Mouse (Mus musculus): Measurements from ENCODE around the gene Zc2hc1c. TPM values are rescaled to one million over a fixed set of nuclear protein-coding genes. Genes with fewer than 3 reads are reported as not detected.
A peak's percentile ranks its signal among the peaks of the same experiment; 100 is the strongest.
"Not testable (repeated sequence)": the region's sequence is repeated elsewhere in the genome, so short reads cannot be mapped to it uniquely, and the experiment has no call there.

The Zc2hc1c gene
- polyA plus RNA-seq, 1 experiment from 2014 or later = 2.4 TPM

DNA sequence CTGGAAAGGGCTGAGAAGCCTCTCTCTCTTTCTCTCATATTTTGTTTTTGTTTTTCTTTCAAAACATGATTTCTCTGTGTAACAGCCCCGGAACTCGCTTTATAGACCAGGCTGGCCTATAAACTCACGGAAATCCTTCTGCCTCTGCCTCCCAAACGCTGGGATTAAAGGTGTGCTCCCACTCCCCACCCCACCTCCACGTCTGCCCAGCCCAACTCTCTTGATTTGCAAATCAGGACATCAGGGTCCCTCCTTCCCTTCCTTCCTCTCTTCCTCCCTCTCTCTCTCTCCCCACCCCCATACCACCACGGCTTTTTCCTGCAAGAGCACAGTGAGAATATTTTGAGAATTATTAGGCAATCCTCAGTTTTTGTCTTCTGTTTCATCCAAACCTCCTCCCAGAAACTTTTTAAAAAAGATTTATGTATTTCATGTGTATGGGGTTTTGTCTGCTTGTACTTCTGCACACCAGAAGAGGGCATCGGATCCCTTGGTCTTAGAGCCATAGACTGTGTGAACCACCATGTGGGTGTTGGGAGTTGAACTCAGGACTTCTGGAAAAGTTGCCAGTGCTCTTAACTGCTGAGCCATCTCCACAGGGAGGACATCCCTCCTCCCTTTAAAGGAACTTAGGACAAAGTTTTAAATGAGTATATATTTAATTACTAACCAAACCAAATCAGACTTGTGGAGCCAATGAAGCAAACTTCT, 17.1 kb upstream of the Zc2hc1c start:
- Histone ChIP-seq H3K9me3 (replicated peaks) (no peaks in the 10 kb centered on the region), H3K27me3 (no peaks in the 10 kb centered on the region), H3K4me3 (replicated peaks) (no peak overlapping the region), H3K9ac (no peak overlapping the region), H3K4me1 (peaks cover 33% of the 10 kb centered on the region), H3K27ac (replicated peaks) (no peak overlapping the region), H3K36me3 (0 out of 2 replicates have a peak, but pooled peaks cover 4% of the 10 kb centered on the region), H3K4me2 (replicated peaks) (no peak overlapping the region)
- ATAC-seq (ENCODE audit: insufficient number of reproducible peaks, low FRiP score, low TSS enrichment, low read depth) = no peak
- 77% methylated on average over 7 of the region's 7 CpGs for WGBS

DNA sequence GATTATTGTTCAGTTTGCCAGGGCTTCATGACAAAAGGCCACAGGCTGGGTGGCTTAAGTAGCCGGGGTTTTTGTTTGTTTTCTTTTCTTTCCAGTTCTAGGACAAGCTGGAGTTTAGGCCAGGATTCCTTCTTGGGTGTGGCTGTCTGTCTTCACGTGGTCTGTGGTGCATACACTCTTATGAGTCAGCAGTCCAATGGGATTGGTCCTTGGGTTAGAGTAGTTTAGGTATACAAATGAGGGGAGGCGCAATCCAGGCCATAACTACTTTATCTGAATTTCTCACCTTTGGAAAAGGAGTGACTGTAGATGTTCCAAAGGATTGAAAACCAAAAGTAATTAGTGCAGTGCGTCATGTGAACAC, 16.6 kb upstream of the Zc2hc1c start:
- no peak overlapping the region for H3K4me3 ChIP-seq (replicated peaks)
- 60% methylated on average over 4 of the region's 4 CpGs for WGBS
- no peak overlapping the region for H3K9ac ChIP-seq
- peaks cover 33% of the 10 kb centered on the region for H3K4me1 ChIP-seq
- H3K36me3 ChIP-seq = 0 out of 2 replicates have a peak, but pooled peaks cover 4% of the 10 kb centered on the region
- no peak for ATAC-seq (ENCODE audit: insufficient number of reproducible peaks, low FRiP score, low TSS enrichment, low read depth)
- H3K4me2 ChIP-seq (replicated peaks) = no peak overlapping the region
- no peaks in the 10 kb centered on the region for H3K27me3 ChIP-seq
- H3K27ac ChIP-seq (replicated peaks) = no peak overlapping the region
- no peaks in the 10 kb centered on the region for H3K9me3 ChIP-seq (replicated peaks)

DNA sequence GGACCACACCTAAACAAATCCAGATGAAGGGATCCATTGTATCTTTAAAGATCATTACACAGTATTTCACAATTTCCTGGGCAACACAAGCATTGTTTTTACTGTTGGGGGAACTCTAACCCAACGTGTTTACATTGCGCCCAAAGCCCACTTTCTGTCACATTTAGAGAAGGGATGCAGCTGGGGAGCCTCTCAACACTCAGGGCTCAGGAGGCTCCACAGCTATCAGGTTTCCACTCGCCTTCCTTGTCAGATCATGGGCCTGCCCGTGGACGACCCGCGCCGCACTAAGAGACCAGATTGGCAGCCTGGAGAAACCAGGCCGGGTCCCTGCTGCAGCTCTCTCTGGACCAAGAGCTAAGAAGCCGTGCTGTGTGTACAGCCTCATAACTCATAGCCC, 14.9 kb upstream of the Zc2hc1c start:
- Histone ChIP-seq H3K4me1 (peaks cover 33% of the 10 kb centered on the region), H3K4me2 (replicated peaks) (no peak overlapping the region), H3K9ac (no peak overlapping the region), H3K27me3 (no peaks in the 10 kb centered on the region), H3K4me3 (replicated peaks) (no peak overlapping the region), H3K27ac (replicated peaks) (peak overlapping the region; percentile 31), H3K36me3 (0 out of 2 replicates have a peak, but pooled peaks cover 4% of the 10 kb centered on the region), H3K9me3 (replicated peaks) (no peaks in the 10 kb centered on the region)
- WGBS = 41% methylated on average over 10 of the region's 10 CpGs
- ATAC-seq (ENCODE audit: insufficient number of reproducible peaks, low FRiP score, low TSS enrichment, low read depth) = 0 out of 2 replicates have a peak, but pooled peaks have one; percentile 43

DNA sequence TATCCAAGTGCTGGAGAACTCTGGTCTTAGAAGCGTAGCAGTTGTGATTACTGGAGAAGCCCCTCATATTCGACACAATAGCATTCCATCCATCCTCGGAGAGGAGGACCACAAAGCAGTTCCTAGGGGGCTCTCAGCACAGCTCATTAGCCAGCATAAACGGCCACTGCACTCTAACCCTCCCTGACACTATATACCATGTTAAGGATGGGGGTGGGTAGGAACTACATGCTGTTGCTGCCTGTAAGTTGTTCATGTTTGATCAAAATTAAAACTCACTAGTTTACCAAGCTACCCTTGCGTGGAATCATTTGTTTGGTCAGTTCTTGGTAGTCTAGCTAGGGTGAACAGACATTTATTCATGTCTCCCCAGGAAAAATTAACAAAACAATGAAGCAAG, 12.1 kb upstream of the Zc2hc1c start:
- H3K9ac ChIP-seq = no peak overlapping the region
- no peak overlapping the region for H3K4me3 ChIP-seq (replicated peaks)
- H3K36me3 ChIP-seq = 0 out of 2 replicates have a peak, but pooled peaks cover 4% of the 10 kb centered on the region
- WGBS = 74% methylated on average over 5 of the region's 5 CpGs
- H3K9me3 ChIP-seq (replicated peaks) = no peaks in the 10 kb centered on the region
- no peak for ATAC-seq (ENCODE audit: insufficient number of reproducible peaks, low FRiP score, low TSS enrichment, low read depth)
- H3K27ac ChIP-seq (replicated peaks) = no peak overlapping the region
- H3K4me2 ChIP-seq (replicated peaks) = no peak overlapping the region
- no peaks in the 10 kb centered on the region for H3K27me3 ChIP-seq
- peaks cover 15% of the 10 kb centered on the region for H3K4me1 ChIP-seq

DNA sequence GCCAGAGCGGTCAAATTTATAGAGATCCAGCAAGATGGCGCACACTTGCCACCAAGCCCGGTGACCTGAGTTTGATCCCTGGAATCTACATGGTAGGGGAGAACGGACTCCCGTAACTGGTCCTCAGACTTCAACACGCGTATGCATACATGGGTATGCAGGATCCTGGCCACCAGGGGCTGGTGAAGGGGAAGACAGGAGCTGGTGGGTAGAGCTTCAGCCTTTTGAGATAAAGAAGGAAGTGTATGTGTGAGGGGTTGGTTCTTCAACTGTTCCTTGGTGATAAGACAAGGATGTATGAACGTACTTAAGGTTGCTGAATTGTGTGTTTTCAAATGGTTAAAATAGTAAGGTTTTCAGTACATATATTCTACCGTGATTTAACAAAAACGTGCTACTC, 9.5 kb upstream of the Zc2hc1c start:
- peaks cover 6% of the 10 kb centered on the region for H3K4me1 ChIP-seq
- H3K36me3 ChIP-seq = 0 out of 2 replicates have a peak, but pooled peaks cover 4% of the 10 kb centered on the region
- H3K9ac ChIP-seq = no peak overlapping the region
- no peak overlapping the region for H3K27ac ChIP-seq (replicated peaks)
- no peaks in the 10 kb centered on the region for H3K27me3 ChIP-seq
- no peak overlapping the region for H3K4me3 ChIP-seq (replicated peaks)
- 92% methylated on average over 10 of the region's 10 CpGs for WGBS
- H3K9me3 ChIP-seq (replicated peaks) = no peaks in the 10 kb centered on the region
- no peak for ATAC-seq (ENCODE audit: insufficient number of reproducible peaks, low FRiP score, low TSS enrichment, low read depth)
- no peak overlapping the region for H3K4me2 ChIP-seq (replicated peaks)

DNA sequence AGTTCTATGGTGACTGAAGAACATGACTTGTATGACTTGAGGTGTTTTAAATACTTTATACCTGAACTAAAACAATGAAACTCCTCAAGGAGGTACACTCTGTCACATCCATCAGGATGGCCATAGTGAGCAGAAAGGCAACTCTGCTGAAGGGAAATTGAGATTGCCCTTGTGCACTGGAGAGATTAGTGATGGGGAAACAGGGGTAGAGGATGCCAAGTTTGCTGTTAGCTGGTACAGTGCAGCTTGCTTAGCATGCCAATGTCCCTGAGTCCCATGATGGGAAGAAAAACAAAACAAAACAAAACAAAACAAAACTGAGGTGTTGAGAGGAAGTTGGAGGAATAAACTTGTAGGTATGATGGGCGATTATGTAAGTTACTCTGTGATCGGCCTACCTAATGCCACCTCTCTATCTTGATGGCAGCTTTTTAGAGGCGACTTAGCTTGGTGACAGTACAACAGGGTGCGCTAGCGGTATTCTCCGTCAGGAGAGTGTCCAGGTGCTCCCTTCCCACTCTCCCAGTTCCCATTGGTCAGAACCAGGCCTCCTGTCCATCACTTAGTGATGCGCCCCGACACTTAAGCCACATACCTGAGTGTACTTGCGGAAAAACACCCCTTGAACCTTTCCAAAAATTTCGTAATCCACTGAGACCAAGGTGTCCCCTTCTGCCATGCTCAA, 8.9 kb upstream of the Zc2hc1c start:
- H3K9me3 ChIP-seq (replicated peaks) = no peaks in the 10 kb centered on the region
- peak overlapping the region; percentile 62 for H3K4me3 ChIP-seq (replicated peaks)
- 4% methylated on average over 10 of the region's 10 CpGs for WGBS
- ATAC-seq (ENCODE audit: insufficient number of reproducible peaks, low FRiP score, low TSS enrichment, low read depth) = no peak
- peak overlapping the region; percentile 54 for H3K9ac ChIP-seq
- peak overlapping the region; percentile 76; the same call in 1 of the 2 replicates for H3K27ac ChIP-seq (replicated peaks)
- H3K27me3 ChIP-seq = no peaks in the 10 kb centered on the region
- H3K4me2 ChIP-seq (replicated peaks) = peak overlapping the region; percentile 74
- H3K36me3 ChIP-seq = 0 out of 2 replicates have a peak, but pooled peaks cover 4% of the 10 kb centered on the region
- peaks cover 6% of the 10 kb centered on the region for H3K4me1 ChIP-seq

DNA sequence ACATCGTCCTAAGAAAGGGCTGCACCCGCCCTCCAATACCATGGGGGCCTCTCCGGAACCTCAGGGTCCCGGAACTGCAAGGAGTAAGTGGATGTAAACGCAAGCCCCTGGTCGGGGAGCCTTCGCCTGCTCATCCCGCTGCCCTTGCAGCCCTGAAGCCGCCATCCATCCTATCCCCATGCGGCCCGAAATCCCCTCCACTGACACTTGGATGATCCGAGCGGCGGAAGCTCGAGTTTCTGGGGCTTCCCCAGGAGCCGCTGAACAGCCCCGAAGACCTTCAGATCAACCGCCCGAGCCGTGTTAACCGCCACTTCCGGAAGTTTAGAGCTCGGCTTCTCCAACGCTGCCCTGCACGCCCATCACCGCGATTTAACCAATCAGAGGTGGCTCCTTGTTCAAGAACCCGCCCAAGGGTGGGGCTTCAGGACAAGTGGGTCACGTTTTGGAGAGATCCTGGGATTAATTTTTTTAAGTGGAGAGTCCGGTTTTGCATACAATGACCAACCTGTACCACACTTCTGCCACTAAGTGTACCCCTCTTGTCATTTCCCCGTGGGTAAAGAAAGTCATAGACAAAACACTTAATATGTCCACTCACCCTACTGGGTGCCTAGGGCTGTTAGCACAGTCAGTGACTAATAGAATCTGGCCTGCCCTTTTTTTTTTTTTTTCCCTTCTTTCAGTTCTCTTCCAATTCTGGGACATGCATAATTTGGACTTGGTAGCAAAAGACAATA, 8.1 kb upstream of the Zc2hc1c start:
- peak overlapping the region; percentile 54 for H3K9ac ChIP-seq
- H3K36me3 ChIP-seq = no peaks in the 10 kb centered on the region
- no peaks in the 10 kb centered on the region for H3K27me3 ChIP-seq
- H3K4me2 ChIP-seq (replicated peaks) = peak overlapping the region; percentile 74
- peaks cover 6% of the 10 kb centered on the region for H3K4me1 ChIP-seq
- peak overlapping the region; percentile 62 for H3K4me3 ChIP-seq (replicated peaks)
- under 1% methylated on average over 31 of the region's 31 CpGs for WGBS
- H3K27ac ChIP-seq (replicated peaks) = peak overlapping the region; percentile 76
- ATAC-seq (ENCODE audit: insufficient number of reproducible peaks, low FRiP score, low TSS enrichment, low read depth) = peak; percentile 94
- no peaks in the 10 kb centered on the region for H3K9me3 ChIP-seq (replicated peaks)

DNA sequence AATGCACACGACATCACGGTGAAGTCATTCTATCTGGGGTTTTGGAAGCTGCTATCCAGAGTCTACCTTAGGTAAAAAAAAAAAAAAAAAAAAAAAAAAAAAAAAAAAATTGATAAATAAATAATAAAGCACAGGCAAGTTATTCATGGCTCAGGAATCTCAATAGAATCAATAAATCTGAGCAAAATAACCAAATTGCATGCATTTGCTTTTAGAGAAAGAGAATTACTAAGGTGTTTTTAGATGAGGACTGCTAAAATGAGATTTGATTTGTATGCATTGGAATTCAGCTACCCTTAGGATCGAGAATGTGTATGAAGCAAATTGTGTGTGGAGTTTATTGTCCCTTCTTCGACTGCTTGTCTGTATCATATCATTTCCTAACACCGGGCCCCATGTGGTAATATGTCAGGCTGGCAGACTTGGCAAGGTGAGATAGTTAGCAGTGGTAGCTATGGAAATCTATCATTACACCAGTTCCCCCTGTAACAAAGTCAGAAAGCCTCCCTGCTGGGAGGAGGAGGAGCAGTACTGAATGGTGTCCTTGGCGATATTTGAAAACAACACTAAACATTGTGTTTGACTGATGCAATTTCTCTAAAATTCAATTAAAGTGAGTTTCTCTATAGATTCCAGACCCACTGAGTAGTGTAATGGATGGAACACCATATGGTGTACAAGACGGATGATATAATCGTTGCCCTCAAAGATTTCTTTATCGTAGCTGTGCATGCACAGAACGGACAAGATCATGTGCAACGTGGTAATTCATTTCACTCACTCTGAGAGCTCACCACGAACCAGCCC, 7.3 kb upstream of the Zc2hc1c start:
- no peak overlapping the region for H3K27ac ChIP-seq (replicated peaks)
- no peak overlapping the region for H3K9ac ChIP-seq
- H3K4me2 ChIP-seq (replicated peaks) = peak overlapping the region; percentile 74; the same call in 1 of the 2 replicates
- H3K9me3 ChIP-seq (replicated peaks) = no peaks in the 10 kb centered on the region
- no peak for ATAC-seq (ENCODE audit: insufficient number of reproducible peaks, low FRiP score, low TSS enrichment, low read depth)
- no peaks in the 10 kb centered on the region for H3K36me3 ChIP-seq
- no peaks in the 10 kb centered on the region for H3K27me3 ChIP-seq
- H3K4me1 ChIP-seq = peaks cover 6% of the 10 kb centered on the region
- WGBS = 55% methylated on average over 12 of the region's 12 CpGs
- H3K4me3 ChIP-seq (replicated peaks) = peak overlapping the region; percentile 62

DNA sequence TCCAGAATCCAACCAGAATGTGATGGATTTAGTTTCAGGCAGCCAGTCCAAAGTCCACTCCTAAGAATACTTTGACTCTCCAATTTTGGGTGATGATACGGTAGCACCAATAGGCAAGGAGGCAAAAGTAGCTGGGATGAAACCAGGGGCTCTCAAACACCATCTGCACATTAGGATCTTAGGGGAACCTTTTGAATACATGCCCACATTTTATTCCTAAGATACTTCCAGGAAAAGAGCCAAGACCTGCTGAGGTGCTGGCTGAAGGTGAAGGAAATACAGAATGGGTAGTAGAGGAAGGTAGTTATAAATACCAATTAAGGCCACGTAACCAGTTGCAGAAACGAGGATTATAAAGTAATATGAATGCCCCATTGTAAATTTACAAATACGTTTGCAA, 6.6 kb upstream of the Zc2hc1c start:
- H3K9me3 ChIP-seq (replicated peaks); H3K4me1 ChIP-seq; H3K4me3 ChIP-seq (replicated peaks); H3K27me3 ChIP-seq; H3K9ac ChIP-seq; H3K27ac ChIP-seq (replicated peaks); H3K36me3 ChIP-seq; ATAC-seq (ENCODE audit: insufficient number of reproducible peaks, low FRiP score, low TSS enrichment, low read depth); H3K4me2 ChIP-seq (replicated peaks): not testable (repeated sequence)
- WGBS = 88% methylated on average over 2 of the region's 4 CpGs

DNA sequence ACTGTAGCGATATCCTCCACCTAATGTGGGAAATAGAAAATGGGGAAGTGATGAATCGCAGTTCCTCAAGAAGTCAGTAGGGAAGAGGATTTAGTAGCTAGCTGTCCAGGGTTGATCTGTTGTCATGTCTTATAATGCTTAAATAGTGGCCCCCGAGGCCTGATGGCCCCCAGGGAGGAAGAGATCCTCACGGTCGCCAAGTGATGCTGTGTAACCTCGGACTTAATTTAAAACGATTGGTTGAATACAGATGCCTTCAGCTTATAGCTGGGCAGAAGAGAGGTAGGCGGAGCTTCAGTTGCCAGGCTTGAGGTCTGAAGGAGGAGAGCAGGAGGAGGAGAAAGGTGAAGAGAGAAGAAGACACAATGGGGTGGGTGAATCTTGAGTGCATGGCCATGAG, 4.1 kb upstream of the Zc2hc1c start:
- Histone ChIP-seq H3K4me3 (replicated peaks) (no peak overlapping the region), H3K27ac (replicated peaks) (no peak overlapping the region), H3K27me3 (no peaks in the 10 kb centered on the region), H3K4me1 (peaks cover 23% of the 10 kb centered on the region), H3K9ac (no peak overlapping the region), H3K9me3 (replicated peaks) (no peaks in the 10 kb centered on the region), H3K36me3 (no peaks in the 10 kb centered on the region), H3K4me2 (replicated peaks) (no peak overlapping the region)
- WGBS = 64% methylated on average over 8 of the region's 8 CpGs
- ATAC-seq (ENCODE audit: insufficient number of reproducible peaks, low FRiP score, low TSS enrichment, low read depth) = no peak
